Mouse (Mus musculus) intestine, postnatal 0 days (tissue): ENCODE results near the gene Hist1h2bn. TPM values are rescaled to one million over a fixed set of nuclear protein-coding genes. Genes with fewer than 3 reads are reported as not detected.
"Not testable (repeated sequence)": the region's sequence is repeated elsewhere in the genome, so short reads cannot be mapped to it uniquely, and the experiment has no call there.

Source experiments
- ATAC-seq: fragments of 200-750 bp; cut with Nextera tagmentation; 2 replicates; pipeline ENCODE4 v1.8.0; 2017; ENCODE audit warnings: mild to moderate bottlenecking, moderate TSS enrichment, moderate library complexity
- H3K27ac ChIP-seq: fragments of 300-500 bp; sonication (generic); 2 replicates; pipeline ENCODE4 v1.5.1; 2014; ENCODE audit warnings: mild to moderate bottlenecking, low read depth, low read length, moderate library complexity
- H3K27me3 ChIP-seq: fragments of 300-500 bp; sonication (generic); replicated peaks from 2 replicates; pipeline ENCODE4 v1.6.1; 2014; ENCODE audit warnings: low read length, mixed read lengths; ENCODE audit not compliant: control insufficient read depth, insufficient read depth
- H3K36me3 ChIP-seq: fragments of 300-500 bp; sonication (generic); 2 replicates; pipeline ENCODE4 v1.6.1; 2014; ENCODE audit warnings: mild to moderate bottlenecking, moderate library complexity; ENCODE audit not compliant: control insufficient read depth, insufficient read depth
- H3K4me1 ChIP-seq: fragments of 300-500 bp; sonication (generic); replicated peaks from 2 replicates; pipeline ENCODE4 v1.6.1; 2014; ENCODE audit warnings: antibody characterized with exemption, low read length, mixed read lengths; ENCODE audit not compliant: control insufficient read depth, insufficient read depth
- H3K4me2 ChIP-seq: fragments of 300-500 bp; sonication (generic); replicated peaks from 2 replicates; pipeline ENCODE4 v1.6.1; 2014; ENCODE audit warnings: low read depth, mild to moderate bottlenecking, moderate library complexity
- H3K4me3 ChIP-seq: fragments of 300-500 bp; sonication (generic); 2 replicates; pipeline ENCODE4 v1.5.1; 2014; ENCODE audit warnings: low read depth, low read length
- H3K9ac ChIP-seq: fragments of 300-500 bp; sonication (generic); 2 replicates; pipeline ENCODE4 v1.6.1; 2014; ENCODE audit warnings: mild to moderate bottlenecking, low read depth, low read length
- H3K9me3 ChIP-seq: fragments of 300-500 bp; sonication (generic); 2 replicates; pipeline ENCODE4 v1.6.1; 2016; ENCODE audit warnings: mixed run types; ENCODE audit not compliant: control insufficient read depth
- CTCF ChIP-seq: sonication (generic); IDR thresholded peaks from 2 replicates; pipeline ENCODE4 v1.5.1; 2016; ENCODE audit warnings: low read depth, mild to moderate bottlenecking, control low read depth, antibody characterized with exemption, moderate library complexity
- WGBS: fragments of 180-500 bp; shearing (Covaris S2); extraction: QIAGEN DNeasy Blood & Tissue Kit; methylation state at CpG from one replicate; pipeline ENCODE4 v1.1.7; 2014; 5-methylcytosine and 5-hydroxymethylcytosine counted together
- polyA plus RNA-seq: library from polyadenylated mRNA; unstranded; fragments of >200 nt; fragmentation: Nextera tagmentation; extraction: Ambion mirVana; gene quantifications from 2 replicates; pipeline ENCODE4 v1.2.1, GENCODE M21; 2015

Hist1h2bn gene
- polyA plus RNA-seq, 1 experiment from 2014 or later: 1.1 TPM

DNA sequence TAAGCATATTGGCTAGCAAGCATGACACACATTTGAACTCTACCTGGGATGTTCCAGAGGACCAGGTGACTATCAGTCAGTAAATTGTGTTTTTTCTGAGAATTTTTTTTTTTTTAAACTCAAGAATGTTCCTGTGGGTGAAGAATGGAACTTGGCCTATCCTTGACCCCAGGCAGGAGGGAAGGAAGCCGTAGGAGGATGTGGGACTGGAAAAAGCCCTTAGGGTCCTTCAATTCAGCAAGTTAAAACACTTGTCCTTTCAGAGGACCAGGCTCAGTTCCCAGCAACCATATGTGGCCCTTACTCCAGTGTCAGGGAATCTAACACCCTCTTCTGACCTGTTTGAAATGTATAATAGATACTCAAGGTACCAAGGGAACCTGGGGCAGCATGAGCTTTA is 24.4 kb upstream of the Hist1h2bn start:
- no peak for ATAC-seq
- no peak overlapping the region for H3K9ac ChIP-seq
- no peak for TF ChIP-seq CTCF
- no peaks in the 10 kb centered on the region for H3K36me3 ChIP-seq
- no peak overlapping the region for H3K27ac ChIP-seq
- no peaks in the 10 kb centered on the region for H3K9me3 ChIP-seq
- H3K4me1 ChIP-seq: no peaks in the 10 kb centered on the region
- no peaks in the 10 kb centered on the region for H3K27me3 ChIP-seq
- no peak overlapping the region for H3K4me3 ChIP-seq
- no peak overlapping the region for H3K4me2 ChIP-seq
- 67% methylated on average over 1 of the region's 1 CpGs for WGBS

DNA sequence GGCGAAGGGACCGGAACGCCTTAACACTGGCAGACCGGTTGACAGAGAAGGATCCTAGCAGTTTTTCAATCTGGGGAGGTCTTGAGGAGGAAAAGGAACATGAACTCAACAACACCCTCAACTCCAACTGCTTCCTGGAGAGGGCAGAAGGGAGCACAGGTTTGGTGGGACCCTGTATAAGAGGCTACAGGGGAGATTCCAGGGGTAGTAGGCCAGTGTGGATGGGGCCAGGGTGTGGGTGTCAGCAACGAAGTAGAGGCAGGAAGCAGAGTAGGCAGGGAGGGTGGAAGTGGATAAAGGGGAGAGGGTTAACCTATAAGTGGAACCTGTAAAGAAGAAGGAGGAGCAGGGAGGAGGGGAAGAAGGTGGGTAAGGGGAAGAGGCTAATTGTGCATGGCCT is 20.5 kb upstream of the Hist1h2bn start:
- Histone ChIP-seq H3K4me3 (no peak overlapping the region), H3K27me3 (no peaks in the 10 kb centered on the region), H3K4me2 (no peak overlapping the region), H3K9ac (no peak overlapping the region), H3K4me1 (no peaks in the 10 kb centered on the region), H3K27ac (no peak overlapping the region), H3K9me3 (no peaks in the 10 kb centered on the region), H3K36me3 (no peaks in the 10 kb centered on the region)
- WGBS: 81% methylated on average over 5 of the region's 5 CpGs
- no peak for ATAC-seq
- TF ChIP-seq CTCF: peak; percentile 37

DNA sequence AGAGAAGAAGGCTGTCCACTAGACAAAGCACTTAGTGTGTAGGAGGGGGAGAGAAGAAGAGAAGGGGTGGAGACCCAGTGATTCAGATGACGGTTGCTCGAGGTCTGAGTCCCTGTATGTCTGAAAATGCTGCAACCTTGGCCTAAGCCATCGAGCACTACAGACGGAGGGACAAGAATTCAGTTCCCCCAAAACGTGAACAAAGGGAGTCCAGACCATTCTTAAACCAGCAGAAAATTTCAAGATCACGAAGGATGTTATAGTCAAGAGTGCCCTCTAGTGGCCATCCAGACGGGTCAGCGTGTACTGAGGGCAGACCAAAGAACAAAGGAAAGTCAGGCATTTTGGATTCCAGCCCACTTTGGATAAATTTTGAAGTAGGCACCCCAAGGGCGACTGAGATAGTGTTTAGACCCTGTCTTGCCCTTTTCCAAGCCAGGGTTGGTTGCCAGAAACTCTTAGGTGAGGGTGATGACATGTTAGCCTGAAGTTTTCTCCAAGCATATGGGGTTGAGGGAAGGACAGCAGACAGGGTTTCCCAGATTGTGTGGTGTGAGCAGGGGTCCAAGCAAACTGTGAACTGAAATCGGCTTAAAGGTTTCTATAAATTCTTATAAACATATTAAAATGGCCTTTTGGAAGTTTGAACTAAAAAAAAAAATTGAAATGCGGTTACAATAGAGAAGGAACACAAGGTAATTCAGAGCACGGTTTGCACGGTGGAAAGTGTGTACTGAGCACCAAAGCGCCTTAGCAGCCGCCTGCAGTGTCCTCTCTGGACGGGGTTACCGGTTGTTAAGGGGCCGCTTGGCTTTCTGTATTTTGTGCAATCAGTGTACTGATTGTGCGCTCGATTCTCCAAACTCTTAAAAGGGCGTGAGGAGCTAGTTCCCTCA is 19.7 kb upstream of the Hist1h2bn start:
- Histone ChIP-seq H3K9ac (peak overlapping the region; percentile 42; the same call in 1 of the 2 replicates), H3K4me2 (peak overlapping the region; percentile 71), H3K4me3 (peak overlapping the region; percentile 32), H3K4me1 (no peaks in the 10 kb centered on the region), H3K9me3 (no peaks in the 10 kb centered on the region), H3K27ac (peak overlapping the region; percentile 68), H3K27me3 (no peaks in the 10 kb centered on the region), H3K36me3 (no peaks in the 10 kb centered on the region)
- WGBS: 2% methylated on average over 21 of the region's 21 CpGs
- TF ChIP-seq CTCF: peak; percentile 92
- peak; percentile 70 for ATAC-seq

DNA sequence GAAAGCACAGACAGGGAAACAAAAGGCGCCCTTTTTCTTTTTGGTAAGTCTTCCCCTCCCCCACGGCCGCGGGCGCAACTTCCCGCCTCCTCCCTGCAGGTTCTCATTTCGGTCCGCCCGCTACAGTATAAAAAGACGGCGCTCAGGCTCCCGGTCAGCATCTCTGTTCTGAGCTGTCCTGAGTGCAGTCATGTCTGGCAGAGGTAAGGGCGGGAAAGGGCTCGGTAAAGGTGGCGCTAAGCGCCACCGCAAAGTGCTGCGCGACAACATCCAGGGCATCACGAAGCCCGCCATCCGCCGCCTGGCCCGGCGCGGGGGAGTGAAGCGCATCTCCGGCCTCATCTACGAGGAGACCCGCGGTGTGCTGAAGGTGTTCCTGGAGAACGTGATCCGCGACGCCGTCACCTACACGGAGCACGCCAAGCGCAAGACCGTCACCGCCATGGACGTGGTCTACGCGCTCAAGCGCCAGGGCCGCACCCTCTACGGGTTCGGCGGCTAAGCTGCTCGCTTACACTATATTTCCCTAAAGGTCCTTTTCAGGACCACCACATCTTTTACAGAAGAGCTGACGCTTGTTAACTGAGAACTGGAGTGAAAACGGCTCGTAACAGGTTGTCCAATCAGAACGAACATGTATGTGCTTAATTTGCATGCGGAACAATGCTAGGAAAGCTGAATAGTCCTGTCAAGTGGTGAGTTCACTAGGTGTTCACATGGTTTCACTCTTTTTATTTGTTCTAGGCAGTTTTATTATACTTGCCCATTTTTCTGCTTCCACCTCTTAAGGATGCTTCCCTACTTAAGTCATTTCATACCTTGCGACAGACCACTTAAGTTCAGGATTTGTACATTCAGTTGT is 18.8 kb upstream of the Hist1h2bn start, which contains the start of gene Hist1h4j:
Gene Hist1h4j (plus strand): TSS at position 159 of the 862 bp plus-strand sequence.
- H3K9ac ChIP-seq: peak within 1 kb of the TSS; percentile 42
- not testable (repeated sequence) for H3K36me3 ChIP-seq, H3K4me1 ChIP-seq, H3K9me3 ChIP-seq, H3K27me3 ChIP-seq
- peak within 1 kb of the TSS; percentile 68 for H3K27ac ChIP-seq
- H3K4me2 ChIP-seq: peak within 1 kb of the TSS; percentile 71
- ATAC-seq: peak; percentile 84
- H3K4me3 ChIP-seq: peak within 1 kb of the TSS; percentile 32
- under 1% methylated on average over 44 of the region's 56 CpGs for WGBS

DNA sequence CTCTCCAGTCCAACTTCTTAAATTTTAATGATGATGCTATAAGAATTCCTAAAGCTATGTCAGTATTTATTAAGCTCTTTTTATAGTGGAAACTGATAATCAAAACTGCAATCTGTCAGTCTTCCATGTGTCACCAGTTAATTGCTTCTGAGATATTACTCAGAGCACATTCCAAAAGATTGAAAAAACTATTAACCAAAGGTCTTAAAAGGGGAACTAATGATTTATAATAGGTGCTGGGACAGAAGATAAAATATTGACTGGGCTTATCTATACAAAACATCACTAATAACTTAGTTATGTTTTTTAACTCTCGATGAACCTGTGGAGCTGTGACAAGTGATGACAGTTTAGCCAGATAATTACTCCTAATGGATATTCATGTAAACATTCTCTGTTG is 8.9 kb upstream of the Hist1h2bn start:
- no peak overlapping the region for H3K4me3 ChIP-seq
- no peaks in the 10 kb centered on the region for H3K36me3 ChIP-seq
- no peak overlapping the region for H3K9ac ChIP-seq
- no peak overlapping the region for H3K4me2 ChIP-seq
- ATAC-seq: no peak
- no peaks in the 10 kb centered on the region for H3K27me3 ChIP-seq
- 31% methylated on average over 1 of the region's 1 CpGs for WGBS
- H3K4me1 ChIP-seq: no peaks in the 10 kb centered on the region
- no peak for TF ChIP-seq CTCF
- no peak overlapping the region for H3K27ac ChIP-seq
- H3K9me3 ChIP-seq: no peaks in the 10 kb centered on the region
